Comparison of ENCODE assay signal across 21 mouse cellular contexts in the genomic region with DNA sequence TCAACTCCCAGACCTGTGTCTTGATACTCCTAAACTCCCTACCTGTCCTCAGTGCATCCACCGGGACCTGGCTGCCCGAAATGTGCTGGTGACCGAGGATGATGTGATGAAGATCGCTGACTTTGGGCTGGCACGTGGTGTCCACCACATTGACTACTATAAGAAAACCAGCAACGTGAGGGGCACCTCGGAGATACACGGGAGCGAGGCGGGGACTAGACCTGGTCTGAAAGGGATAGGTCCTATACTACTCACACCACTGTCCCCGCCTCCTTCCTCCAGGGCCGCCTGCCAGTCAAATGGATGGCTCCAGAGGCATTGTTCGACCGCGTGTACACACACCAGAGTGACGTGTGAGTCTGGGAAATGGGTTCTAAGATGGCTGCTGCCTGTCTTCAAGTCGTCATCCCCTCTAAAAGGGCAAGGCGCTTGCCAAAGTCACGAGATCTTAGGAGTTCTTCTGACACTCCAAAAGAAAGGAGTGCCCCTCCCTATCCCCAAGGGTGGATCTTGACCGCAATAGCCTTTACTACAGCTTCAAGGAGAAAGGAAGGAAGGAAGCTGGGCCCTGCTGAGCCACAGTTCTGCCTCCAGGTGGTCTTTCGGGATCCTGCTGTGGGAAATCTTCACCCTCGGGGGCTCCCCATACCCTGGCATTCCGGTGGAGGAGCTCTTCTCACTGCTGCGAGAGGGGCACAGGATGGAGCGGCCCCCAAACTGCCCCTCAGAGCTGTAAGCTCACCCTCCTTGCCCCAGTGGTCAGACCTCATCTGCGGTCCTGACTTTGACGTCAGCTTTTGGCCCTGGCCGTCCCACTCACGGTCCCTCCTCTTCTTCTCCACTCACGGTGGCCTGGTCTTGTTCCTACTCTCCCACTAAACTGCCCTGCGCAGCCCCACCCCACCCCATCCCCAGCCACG. TPM values are rescaled to one million over a fixed set of nuclear protein-coding genes. Genes with fewer than 3 reads are reported as not detected.
"Had no signal": no experiment of that assay in that cellular context is flagged by ENCODE, and none has a peak within 500 bp of the region (broad histone marks: within the 10 kb centered on the region; RNA-seq: fewer than 3 reads in every experiment).

No protein-coding gene starts in this region.

- H3K27ac ChIP-seq: left cerebral cortex, adult 2 months; liver, embryonic 12.5 days; neural tube, embryonic 15.5 days had no signal

- DNase-seq: kidney, postnatal 14 days; lung, embryonic 14.5 days; lung, postnatal 14 days; midbrain, embryonic 14.5 days; spleen, adult 18-20 months; thymus, adult 18-20 months; thymus, postnatal 14 days had no signal

- H3K36me3 ChIP-seq: limb, embryonic 15.5 days; liver, embryonic 12.5 days; neural tube, embryonic 15.5 days had no signal

- H3K9me3 ChIP-seq: kidney, embryonic 15.5 days; limb, embryonic 15.5 days; liver, embryonic 12.5 days; neural tube, embryonic 15.5 days had no signal

- H3K4me2 ChIP-seq: kidney, embryonic 15.5 days; limb, embryonic 15.5 days; liver, embryonic 12.5 days; lung, embryonic 14.5 days; neural tube, embryonic 15.5 days had no signal

- H3K4me3 ChIP-seq: kidney, embryonic 15.5 days; left cerebral cortex, adult 2 months; limb, embryonic 15.5 days; liver, embryonic 12.5 days; myocyte; neural tube, embryonic 15.5 days had no signal

- ATAC-seq: liver, embryonic 12.5 days had no signal

- H3K27me3 ChIP-seq: kidney, embryonic 15.5 days; limb, embryonic 15.5 days; liver, embryonic 12.5 days; neural tube, embryonic 15.5 days had no signal

- H3K9ac ChIP-seq: kidney, embryonic 15.5 days; limb, embryonic 15.5 days; liver, embryonic 12.5 days; lung, embryonic 14.5 days; neural tube, embryonic 15.5 days had no signal

RNA-seq across cellular contexts. Expression of a gene that starts 14.6 kb away (rescaled TPM):
- total RNA-seq: megakaryocyte-erythroid progenitor cell, adult 5-6 weeks had no signal

RNA-seq across cellular contexts. Expression of a gene that starts 33.7 kb away (rescaled TPM):
- total RNA-seq: layer of hippocampus, postnatal 25 days; left cerebral cortex, adult 2 months; left cerebral cortex, postnatal 14 days; megakaryocyte-erythroid progenitor cell, adult 5-6 weeks had no signal
- polyA plus RNA-seq: kidney, embryonic 15.5 days; large intestine, adult 2 months; limb, embryonic 11.5 days; limb, embryonic 15.5 days; liver, embryonic 12.5 days; liver, embryonic 16.5 days; lung, embryonic 14.5 days; midbrain, embryonic 14.5 days; myocyte; neural tube, embryonic 11.5 days; neural tube, embryonic 15.5 days; stomach, embryonic 14.5 days had no signal
